Mouse (Mus musculus) c-Kit-positive CD71-positive TER-119-negative erythroid progenitor cells, embryonic 14.5 days (primary cell): Measurements from ENCODE around the gene Gm10720.
"Not testable (repeated sequence)": the region's sequence is repeated elsewhere in the genome, so short reads cannot be mapped to it uniquely, and the experiment has no call there.

Experiments used
- DNase-seq: peaks from one replicate; pipeline ENCODE4 v3.0.0-alpha.2; 2013; ENCODE audit warnings: low read depth

Gene Gm10720

GRCm38 (mm10) chr9:3025653-3026052 lies 10.2 kb downstream of the Gm10720 start:
- not testable (repeated sequence) for DNase-seq

GRCm38 (mm10) chr9:3026136-3026535 lies 10.7 kb downstream of the Gm10720 start:
- DNase-seq, result not testable (repeated sequence)

- DNase-seq, result not testable (repeated sequence)
Measured at GRCm38 (mm10) chr9:3026741-3027140, 11.3 kb downstream of the Gm10720 start.

- not testable (repeated sequence) for DNase-seq
Measured at GRCm38 (mm10) chr9:3027200-3027599, 11.7 kb downstream of the Gm10720 start.

- DNase-seq, result not testable (repeated sequence)
Measured at GRCm38 (mm10) chr9:3029276-3030000, 14.0 kb downstream of the Gm10720 start.

GRCm38 (mm10) chr9:3030677-3031318 lies 15.3 kb downstream of the Gm10720 start:
- DNase-seq, result peak; percentile 87

GRCm38 (mm10) chr9:3034299-3034698 lies 18.8 kb downstream of the Gm10720 start, which contains the start of gene Gm17535:
Gene Gm17535, plus strand, starts transcription at chr9:3034599.
- not testable (repeated sequence) for DNase-seq

- DNase-seq, result not testable (repeated sequence)
Measured at GRCm38 (mm10) chr9:3036577-3036976, 21.1 kb downstream of the Gm10720 start, which contains the start of gene Gm10715. Gene Gm10715, plus strand, starts transcription at chr9:3036877.

GRCm38 (mm10) chr9:3038161-3038560 lies 22.7 kb downstream of the Gm10720 start:
- not testable (repeated sequence) for DNase-seq
